Mouse (Mus musculus) intestine, embryonic 16.5 days (tissue): ENCODE data around the gene Rnf40. TPM values are rescaled to one million over a fixed set of nuclear protein-coding genes. Genes with fewer than 3 reads are reported as not detected.

Experiments used
- ATAC-seq: fragments of 200-750 bp; cut with Nextera tagmentation; 2 replicates; pipeline ENCODE4 v1.8.0; 2017; ENCODE audit warnings: moderate TSS enrichment, moderate library complexity
- H3K27ac ChIP-seq: fragments of 300-500 bp; sonication (generic); 2 replicates; pipeline ENCODE4 v1.5.1; 2014; ENCODE audit warnings: mild to moderate bottlenecking, low read length
- H3K27me3 ChIP-seq: fragments of 300-500 bp; sonication (generic); replicated peaks from 2 replicates; pipeline ENCODE4 v1.6.1; 2014; ENCODE audit warnings: low read length, control low read depth, mixed read lengths; ENCODE audit not compliant: control insufficient read depth, insufficient read depth
- H3K36me3 ChIP-seq: fragments of 300-500 bp; sonication (generic); 2 replicates; pipeline ENCODE4 v1.6.1; 2014; ENCODE audit warnings: low read length, control low read depth; ENCODE audit not compliant: control insufficient read depth, insufficient read depth
- H3K4me1 ChIP-seq: fragments of 300-500 bp; sonication (generic); 2 replicates; pipeline ENCODE4 v1.6.1; 2014; ENCODE audit warnings: low read length, control low read depth, mixed read lengths; ENCODE audit not compliant: control insufficient read depth, insufficient read depth
- H3K4me2 ChIP-seq: fragments of 300-500 bp; sonication (generic); 2 replicates; pipeline ENCODE4 v1.6.1; 2014; ENCODE audit warnings: low read depth, low read length, control low read depth
- H3K4me3 ChIP-seq: fragments of 300-500 bp; sonication (generic); 2 replicates; pipeline ENCODE4 v1.5.1; 2014; ENCODE audit warnings: mild to moderate bottlenecking, low read length
- H3K9ac ChIP-seq: fragments of 300-500 bp; sonication (generic); 2 replicates; pipeline ENCODE4 v1.6.1; 2014; ENCODE audit warnings: low read depth, low read length
- H3K9me3 ChIP-seq: fragments of 300-500 bp; sonication (generic); 2 replicates; pipeline ENCODE4 v1.6.1; 2016; ENCODE audit warnings: low read length, control low read depth; ENCODE audit not compliant: control insufficient read depth
- WGBS: fragments of 180-500 bp; shearing (Covaris S2); extraction: QIAGEN DNeasy Blood & Tissue Kit; methylation state at CpG from one replicate; pipeline ENCODE4 v1.1.7; 2014; 5-methylcytosine and 5-hydroxymethylcytosine counted together
- polyA plus RNA-seq: library from polyadenylated mRNA; unstranded; fragments of >200 nt; fragmentation: Nextera tagmentation; extraction: Ambion mirVana; gene quantifications from 2 replicates; pipeline ENCODE4 v1.2.1, GENCODE M21; 2015

The Rnf40 gene
- polyA plus RNA-seq, 1 experiment from 2014 or later, result 35.2 TPM

DNA sequence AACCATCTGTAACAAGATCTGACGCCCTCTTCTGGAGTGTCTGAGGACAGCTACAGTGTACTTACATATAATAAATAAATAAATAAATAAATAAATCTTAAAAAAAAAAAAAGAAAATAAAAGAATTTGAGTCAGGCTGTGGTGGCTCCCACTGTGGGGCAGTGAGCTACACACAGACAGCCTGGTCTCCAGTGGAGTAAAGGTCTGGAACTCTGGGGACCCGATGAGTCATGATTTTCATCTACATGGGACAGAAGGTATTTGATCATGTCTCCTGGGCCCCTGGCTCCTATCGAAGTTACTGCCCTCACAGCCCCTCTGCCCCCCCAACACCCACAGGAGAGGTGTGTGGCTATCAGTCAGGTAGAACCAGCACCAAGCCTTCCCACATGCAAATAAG is 63.1 kb downstream of the Rnf40 start:
- peak; percentile 18; the same call in 1 of the 2 replicates for ATAC-seq
- Histone ChIP-seq H3K4me3 (no peak overlapping the region), H3K27ac (no peak overlapping the region), H3K27me3 (no peaks in the 10 kb centered on the region), H3K4me1 (peaks cover 3% of the 10 kb centered on the region; the same call in 1 of the 2 replicates), H3K9ac (peak overlapping the region; percentile 57; the same call in 1 of the 2 replicates), H3K9me3 (no peaks in the 10 kb centered on the region), H3K36me3 (no peaks in the 10 kb centered on the region), H3K4me2 (peak overlapping the region; percentile 46)
- WGBS, result 63% methylated on average over 2 of the region's 3 CpGs

DNA sequence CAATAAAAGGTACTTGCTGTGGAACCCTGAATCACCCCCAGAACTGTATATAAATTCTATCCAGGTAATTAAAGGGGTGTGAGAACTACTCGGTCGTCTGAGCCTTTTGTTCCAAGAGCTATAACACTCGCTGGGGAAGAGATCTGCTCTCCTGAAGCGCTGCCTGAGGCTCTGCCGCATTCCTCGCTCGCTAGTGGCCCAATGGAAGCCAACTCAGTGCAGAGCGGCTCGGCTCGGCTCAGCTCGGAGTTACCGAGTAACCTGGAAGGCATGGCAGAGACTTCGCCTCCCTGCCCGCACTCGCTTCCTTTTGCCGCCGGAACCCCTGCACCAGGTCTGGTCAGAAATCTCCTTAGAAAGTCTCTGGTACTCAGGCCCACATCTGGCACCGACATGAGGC is 63.5 kb downstream of the Rnf40 start:
- peak; percentile 68 for ATAC-seq
- H3K9me3 ChIP-seq, result no peaks in the 10 kb centered on the region
- H3K4me1 ChIP-seq, result peaks cover 3% of the 10 kb centered on the region; the same call in 1 of the 2 replicates
- no peak overlapping the region for H3K27ac ChIP-seq
- peak overlapping the region; percentile 57 for H3K9ac ChIP-seq
- H3K4me3 ChIP-seq, result 0 out of 2 replicates have a peak overlapping the region, but pooled peaks have one; percentile 2
- no peaks in the 10 kb centered on the region for H3K27me3 ChIP-seq
- 9% methylated on average over 18 of the region's 18 CpGs for WGBS
- H3K4me2 ChIP-seq, result peak overlapping the region; percentile 46
- H3K36me3 ChIP-seq, result no peaks in the 10 kb centered on the region

DNA sequence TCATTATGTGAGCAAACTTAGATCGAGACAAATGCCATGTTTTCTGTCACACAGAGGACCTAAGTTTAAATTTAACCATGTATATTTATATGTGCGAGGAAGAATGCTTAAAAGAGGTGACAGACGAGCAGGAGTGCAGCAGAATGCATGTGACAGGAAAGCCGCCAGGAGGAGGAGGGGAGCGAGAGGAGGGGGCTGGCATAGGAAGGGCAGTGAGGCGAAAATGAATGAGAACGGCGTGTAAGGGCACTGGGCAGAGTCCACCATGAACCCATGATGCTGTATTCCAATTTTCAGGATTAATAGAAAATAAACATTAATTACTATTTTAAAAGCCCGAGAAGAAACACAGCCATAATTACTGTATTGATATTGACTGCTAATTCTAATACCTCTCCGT is 65.8 kb downstream of the Rnf40 start:
- 78% methylated on average over 10 of the region's 10 CpGs for WGBS
- Histone ChIP-seq H3K36me3 (no peaks in the 10 kb centered on the region), H3K27ac (no peak overlapping the region), H3K27me3 (no peaks in the 10 kb centered on the region), H3K4me3 (no peak overlapping the region), H3K4me1 (peaks cover 3% of the 10 kb centered on the region; the same call in 1 of the 2 replicates), H3K9me3 (no peaks in the 10 kb centered on the region), H3K4me2 (no peak overlapping the region), H3K9ac (no peak overlapping the region)
- ATAC-seq, result no peak

Other genes with a start within 250 kb of the Rnf40 start
- 21.9 and 23.4 TPM in 2 replicates for gene Zfp768, start 243.2 kb upstream of the Rnf40 start, polyA plus RNA-seq
- 11.7 and 13.6 TPM in 2 replicates for gene Zfp747, start 212.7 kb upstream of the Rnf40 start, polyA plus RNA-seq
- 6.9 and 7.2 TPM in 2 replicates for gene 9130019O22Rik, start 201.6 kb upstream of the Rnf40 start, polyA plus RNA-seq
- 8.2 and 10.2 TPM in 2 replicates for gene E430018J23Rik, start 195.1 kb upstream of the Rnf40 start, polyA plus RNA-seq
- 8.5 TPM in 2 replicates for gene Zfp764, start 181.9 kb upstream of the Rnf40 start, polyA plus RNA-seq
- gene Zfp688, start 166.7 kb upstream of the Rnf40 start, polyA plus RNA-seq, result 20.8 and 23.4 TPM in 2 replicates
- gene Zfp689, start 139.6 kb upstream of the Rnf40 start, polyA plus RNA-seq, result 4.5 and 5.9 TPM in 2 replicates
- gene Prr14, start 129.2 kb upstream of the Rnf40 start, polyA plus RNA-seq, result 36.2 and 39.8 TPM in 2 replicates
- 8.0 and 8.9 TPM in 2 replicates for gene Fbrs, start 109.6 kb upstream of the Rnf40 start, polyA plus RNA-seq
- 18.4 and 18.6 TPM in 2 replicates for gene Srcap, start 76.8 kb upstream of the Rnf40 start, polyA plus RNA-seq
- 10.8 and 11.3 TPM in 2 replicates for gene Gm42715, start 69.2 kb upstream of the Rnf40 start, polyA plus RNA-seq
- 5.1 and 7.7 TPM in 2 replicates for gene Tmem265, start 27.4 kb upstream of the Rnf40 start, polyA plus RNA-seq
- 35.7 and 37.7 TPM in 2 replicates for gene Phkg2, start 15.4 kb upstream of the Rnf40 start, polyA plus RNA-seq
- 4.8 and 5.2 TPM in 2 replicates for gene Ccdc189, start 172 bp upstream of the Rnf40 start, polyA plus RNA-seq
- gene Zfp629, start 27.0 kb downstream of the Rnf40 start, polyA plus RNA-seq, result 7.9 and 8.5 TPM in 2 replicates
- 24.9 and 34.5 TPM in 2 replicates for gene Bcl7c, start 120.2 kb downstream of the Rnf40 start, polyA plus RNA-seq
- gene Ctf1, start 124.0 kb downstream of the Rnf40 start, polyA plus RNA-seq, result 5.2 and 6.5 TPM in 2 replicates
- gene Ctf2, start 143.4 kb downstream of the Rnf40 start, polyA plus RNA-seq, result 0.07 and 0.12 TPM in 2 replicates
- 1.9 and 2.4 TPM in 2 replicates for gene Fbxl19, start 155.8 kb downstream of the Rnf40 start, polyA plus RNA-seq
- 24.6 and 24.9 TPM in 2 replicates for gene Orai3, start 181.0 kb downstream of the Rnf40 start, polyA plus RNA-seq
- 6.2 and 11.4 TPM in 2 replicates for gene Setd1a, start 187.9 kb downstream of the Rnf40 start, polyA plus RNA-seq
- not detected in 2 replicates for gene Gm49388, start 196.8 kb downstream of the Rnf40 start, polyA plus RNA-seq
- 37.6 and 38.4 TPM in 2 replicates for gene Hsd3b7, start 211.8 kb downstream of the Rnf40 start, polyA plus RNA-seq
- gene Stx4a, start 235.5 kb downstream of the Rnf40 start, polyA plus RNA-seq, result 44.7 and 47.5 TPM in 2 replicates
- 1.7 and 2.0 TPM in 2 replicates for gene Stx1b, start 235.8 kb downstream of the Rnf40 start, polyA plus RNA-seq